ENCODE assay signal across 13 mouse cellular contexts in genomic region chr15:97751676-97752075, GRCm38 (mm10). TPM values are rescaled to one million over a fixed set of nuclear protein-coding genes. Genes with fewer than 3 reads are reported as not detected.
DNase-seq lines count a peak whose midpoint lies in the region; ATAC-seq and TF ChIP-seq lines count a peak whose summit lies in the region.
"Had no signal": no experiment of that assay in that cellular context is flagged by ENCODE, and none has a peak within 500 bp of the region (broad histone marks: within the 10 kb centered on the region; RNA-seq: fewer than 3 reads in every experiment).

No protein-coding gene starts in this region.

- peaks cover 3% of the 10 kb centered on the region; the same call in 1 of the 2 replicates for H3K4me1 ChIP-seq in kidney, postnatal 0 days (replicated peaks; ENCODE audit: insufficient read depth, low read length)

- peaks cover 38% of the 10 kb centered on the region for H3K36me3 ChIP-seq in kidney, postnatal 0 days (ENCODE audit: insufficient read depth, low read length)
- H3K36me3 ChIP-seq: hindbrain, embryonic 13.5 days; neural tube, embryonic 12.5 days had no signal

- no peak overlapping the region for H3K27ac ChIP-seq in kidney, postnatal 0 days
- H3K27ac ChIP-seq: neural tube, embryonic 12.5 days had no signal

- WGBS in kidney, postnatal 0 days, result 76% methylated on average over 2 of the region's 2 CpGs

- no peak overlapping the region for H3K9ac ChIP-seq in kidney, postnatal 0 days (ENCODE audit: low read depth, low read length)
- H3K9ac ChIP-seq: hindbrain, embryonic 13.5 days; lung, embryonic 15.5 days; neural tube, embryonic 12.5 days had no signal

- no peak for ATAC-seq in kidney, postnatal 0 days (replicated peaks; ENCODE audit: low FRiP score, low read depth)
- ATAC-seq in megakaryocyte progenitor cell, adult 5-6 weeks (replicated peaks; ENCODE audit: poor library complexity), result no peak

- no peak for DNase-seq in kidney, postnatal 0 days (ENCODE audit: low spot score)
- DNase-seq in kidney, postnatal 14 days, result no peak
- DNase-seq in CD8-positive naive resting alpha-beta T cell, adult 2 months (ENCODE audit: low read depth in 2 of 2, low spot score in 2 of 2), result peak; percentile 23 to 41
- peak; percentile 63 for DNase-seq in ES-CJ7 (ENCODE audit: low read depth, low spot score)
- DNase-seq in lung, postnatal 36 days, result peak; percentile 58
- no peak for DNase-seq in right cerebral cortex, adult 2 months (ENCODE audit: low spot score in 2 of 2)
- DNase-seq in gastrocnemius, postnatal 14 days, result no peak
- DNase-seq: cerebellum, adult 8-10 months; gastrocnemius, postnatal 25 days had no signal

- no peaks in the 10 kb centered on the region for H3K9me3 ChIP-seq in kidney, postnatal 0 days (replicated peaks; ENCODE audit: low read length)
- H3K9me3 ChIP-seq: hindbrain, embryonic 13.5 days; lung, embryonic 15.5 days; neural tube, embryonic 12.5 days had no signal

- TF ChIP-seq CTCF in kidney, postnatal 0 days (IDR thresholded peaks at IDR 0.05; ENCODE audit: low read depth), result peak; percentile 66

- intact Hi-C loops in gastrocnemius, postnatal 14 days (cut with DNase I; ENCODE audit: low total_unique reads), result no loop called here

- no peak overlapping the region for H3K4me2 ChIP-seq in kidney, postnatal 0 days (ENCODE audit: low read length)
- H3K4me2 ChIP-seq: hindbrain, embryonic 13.5 days had no signal

- H3K27me3 ChIP-seq in kidney, postnatal 0 days (ENCODE audit: insufficient read depth, low read length), result no peaks in the 10 kb centered on the region
- H3K27me3 ChIP-seq: lung, embryonic 15.5 days had no signal

- no peak overlapping the region for H3K4me3 ChIP-seq in kidney, postnatal 0 days (replicated peaks; ENCODE audit: low read depth, low read length)
- H3K4me3 ChIP-seq: hindbrain, embryonic 13.5 days; lung, embryonic 15.5 days; neural tube, embryonic 12.5 days had no signal

RNA-seq across cellular contexts. Expression of gene Rapgef3, which starts 16.1 kb away (rescaled TPM):
- polyA plus RNA-seq in kidney, postnatal 0 days (2015; fragmentation: Nextera tagmentation; extraction: Ambion mirVana), result 27.5 and 29.2 TPM in 2 replicates
- total RNA-seq in megakaryocyte progenitor cell, adult 5-6 weeks (2015), result 4.0 and 4.5 TPM in 2 replicates
- total RNA-seq in megakaryocyte progenitor cell, adult 5-6 weeks (2017), result 11.7 and 12.0 TPM in 2 replicates
- total RNA-seq in gastrocnemius, postnatal 14 days (2021), result 1 to 10 TPM; 6.2 to 9.7 TPM

RNA-seq across cellular contexts. Expression of gene Endou, which starts 20.5 kb away (rescaled TPM):
- polyA plus RNA-seq in kidney, postnatal 0 days (2015; fragmentation: Nextera tagmentation; extraction: Ambion mirVana), result 1.5 and 2.2 TPM in 2 replicates
- total RNA-seq in megakaryocyte progenitor cell, adult 5-6 weeks (2015), result 0.46 and 0.86 TPM in 2 replicates
- total RNA-seq in megakaryocyte progenitor cell, adult 5-6 weeks (2017), result 1.7 and 2.3 TPM in 2 replicates
- under 1 TPM; 0.49 to 0.60 TPM for total RNA-seq in gastrocnemius, postnatal 14 days (2021)

RNA-seq across cellular contexts. Expression of gene Slc48a1, which starts 26.6 kb away (rescaled TPM):
- polyA plus RNA-seq in kidney, postnatal 0 days (2015; fragmentation: Nextera tagmentation; extraction: Ambion mirVana), result 86.9 and 108 TPM in 2 replicates
- 83.0 and 94.4 TPM in 2 replicates for total RNA-seq in megakaryocyte progenitor cell, adult 5-6 weeks (2015)
- 62.7 and 70.0 TPM in 2 replicates for total RNA-seq in megakaryocyte progenitor cell, adult 5-6 weeks (2017)
- 10 to 100 TPM; 39.9 to 40.3 TPM for total RNA-seq in gastrocnemius, postnatal 14 days (2021)

RNA-seq across cellular contexts. Expression of gene Rpap3, which starts 46.1 kb away (rescaled TPM):
- 36.3 and 37.2 TPM in 2 replicates for polyA plus RNA-seq in kidney, postnatal 0 days (2015; fragmentation: Nextera tagmentation; extraction: Ambion mirVana)
- total RNA-seq in megakaryocyte progenitor cell, adult 5-6 weeks (2015), result 20.7 and 21.9 TPM in 2 replicates
- 36.0 and 46.6 TPM in 2 replicates for total RNA-seq in megakaryocyte progenitor cell, adult 5-6 weeks (2017)
- total RNA-seq in gastrocnemius, postnatal 14 days (2021), result 10 to 100 TPM in 1 of 2 experiments, 1 to 10 TPM in 1; 9.4 to 10.4 TPM

Comparison
In these comparisons a context has a peak if more than half of its experiments do, and no peak if none do; other contexts are left out.
1. DNase-seq: peak in CD8-positive naive resting alpha-beta T cell, adult 2 months (2 of 2), ES-CJ7 (single experiment) and lung, postnatal 36 days (single experiment); none in kidney, postnatal 0 days (single experiment), kidney, postnatal 14 days (single experiment), right cerebral cortex, adult 2 months (0 of 2) and gastrocnemius, postnatal 14 days (single experiment).